Mouse (Mus musculus) bone marrow, adult 2 months (tissue): ENCODE results near the gene Tfap4.

Experiments
- CTCF ChIP-seq: fragments of 200-500 bp; IDR thresholded peaks from 2 replicates; pipeline ENCODE4 v1.5.1; 2011; ENCODE audit warnings: low read length, control low read depth; ENCODE audit not compliant: control insufficient read depth, insufficient read depth
- POLR2A ChIP-seq: fragments of 200-500 bp; IDR thresholded peaks from 2 replicates; pipeline ENCODE4 v1.6.1; 2011; ENCODE audit warnings: low read depth, mild to moderate bottlenecking, control low read depth, low read length, borderline replicate concordance; ENCODE audit not compliant: control insufficient read depth

GRCm38 (mm10) chr16:4523313-4524004, 36.2 kb downstream of the Tfap4 start:
- TF ChIP-seq CTCF = no peak
- no peak for TF ChIP-seq POLR2A
